Mouse (Mus musculus) monocyte, adult 2 months (primary cell): ENCODE results near the gene Zdhhc6.

Source experiments
- DNase-seq, 2 experiments: peaks; one replicate each; pipeline ENCODE4 v3.0.0; 2022; ENCODE audit warnings: low spot score in 2 of 2, low read depth in 1 of 2

Gene Zdhhc6

DNA sequence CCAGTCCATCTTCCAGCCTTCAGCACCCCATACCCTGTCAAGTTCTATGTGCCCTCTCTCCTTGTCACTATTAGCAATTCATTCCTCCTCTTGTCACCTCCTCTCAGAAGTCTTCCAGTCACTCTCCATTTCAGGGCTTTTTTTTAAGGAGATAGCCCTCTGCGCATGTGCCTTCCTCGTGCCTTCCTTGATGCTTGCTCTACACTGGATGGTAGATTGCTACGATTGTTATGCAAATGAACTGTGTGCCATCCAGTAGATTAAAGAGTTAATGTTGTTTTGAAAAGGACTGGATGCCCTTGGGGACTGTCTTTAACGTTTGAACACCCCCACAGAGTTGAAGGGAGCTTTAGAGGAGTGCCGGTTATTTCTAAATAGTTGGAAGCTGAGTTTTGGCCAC lies 89.2 kb downstream of the Zdhhc6 start:
- DNase-seq: no peak

DNA sequence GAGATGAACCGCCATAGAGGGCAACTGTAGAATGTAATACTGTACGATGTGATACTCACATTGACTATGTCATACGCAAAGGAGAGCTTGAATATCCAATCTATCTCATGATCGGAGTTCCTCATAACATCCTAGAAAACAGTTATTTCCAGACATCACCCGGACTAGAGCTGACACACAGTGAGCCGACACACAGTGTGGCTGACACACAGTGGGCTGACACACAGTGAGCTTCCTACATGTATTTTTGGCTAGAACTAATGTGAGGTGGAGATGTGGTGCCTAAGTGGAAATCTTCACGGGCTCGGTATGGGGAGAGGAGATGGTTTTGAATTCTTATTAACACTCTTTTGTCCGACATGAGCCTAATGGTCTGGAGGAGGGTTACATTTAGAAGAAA lies 93.6 kb downstream of the Zdhhc6 start:
- DNase-seq: no peak
